Mouse (Mus musculus) bone marrow, adult 2 months (tissue): ENCODE results near the gene Itgb7. TPM values are rescaled to one million over a fixed set of nuclear protein-coding genes. Genes with fewer than 3 reads are reported as not detected.
A peak's percentile ranks its signal among the peaks of the same experiment; 100 is the strongest.
"Not testable (repeated sequence)": the region's sequence is repeated elsewhere in the genome, so short reads cannot be mapped to it uniquely, and the experiment has no call there.

ENCODE experiments used
- H3K27ac ChIP-seq: fragments of 200-500 bp; 2 replicates; pipeline ENCODE4 v1.5.1; 2012; ENCODE audit warnings: low read depth, mild to moderate bottlenecking, control low read depth, inconsistent platforms, low read length; ENCODE audit not compliant: control insufficient read depth, poor library complexity, insufficient read depth
- H3K4me1 ChIP-seq: fragments of 200-500 bp; 2 replicates; pipeline ENCODE4 v1.6.1; 2011; ENCODE audit warnings: low read length; ENCODE audit not compliant: control insufficient read depth, insufficient read depth
- H3K4me3 ChIP-seq: fragments of 200-500 bp; replicated peaks from 2 replicates; pipeline ENCODE3; 2011; ENCODE audit warnings: mild to moderate bottlenecking, low read depth, low read length, control low read depth; ENCODE audit not compliant: control insufficient read depth
- CTCF ChIP-seq: fragments of 200-500 bp; IDR thresholded peaks from 2 replicates; pipeline ENCODE4 v1.5.1; 2011; ENCODE audit warnings: low read length, control low read depth; ENCODE audit not compliant: control insufficient read depth, insufficient read depth
- POLR2A ChIP-seq: fragments of 200-500 bp; IDR thresholded peaks from 2 replicates; pipeline ENCODE4 v1.6.1; 2011; ENCODE audit warnings: low read depth, mild to moderate bottlenecking, control low read depth, low read length, borderline replicate concordance; ENCODE audit not compliant: control insufficient read depth
- WGBS: fragments of 180-500 bp; shearing (Covaris S2); methylation state at CpG from one replicate; pipeline ENCODE4 v1.1.7; 2018; 5-methylcytosine and 5-hydroxymethylcytosine counted together
- polyA plus RNA-seq: library from polyadenylated mRNA; stranded (reverse); fragments of >200 nt; gene quantifications from 2 replicates; pipeline ENCODE4 v1.2.4, GENCODE M21; 2011; ENCODE audit warnings: low replicate concordance; ENCODE audit not compliant: missing spikeins, insufficient read depth, insufficient read length

Itgb7 gene
- polyA plus RNA-seq, 1 experiment: 140 TPM

DNA sequence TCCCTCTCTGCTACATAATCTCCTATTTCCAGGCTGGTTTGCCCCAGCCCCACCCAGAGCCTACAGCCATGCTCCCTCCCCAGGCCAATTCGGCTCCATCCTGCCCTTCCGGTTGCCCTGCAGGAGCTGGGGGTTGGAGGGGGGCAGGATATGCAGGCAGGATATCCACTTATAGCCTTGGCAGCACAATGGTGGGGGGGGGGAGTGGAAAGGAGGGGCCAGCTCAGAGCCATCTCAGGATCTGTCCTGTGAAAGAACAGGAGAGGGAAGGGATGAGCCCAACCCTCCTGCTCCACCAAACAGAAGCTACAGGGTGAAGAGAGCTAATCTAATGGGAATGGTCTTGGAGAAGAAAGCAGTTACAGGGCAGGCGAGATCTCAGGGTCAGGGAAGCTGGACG lies 8.9 kb upstream of the Itgb7 start:
- H3K4me3 ChIP-seq: no peak overlapping the region
- WGBS: 75% methylated on average over 4 of the region's 4 CpGs
- TF ChIP-seq POLR2A: no peak
- TF ChIP-seq CTCF: no peak
- H3K4me1 ChIP-seq: peaks cover 1% of the 10 kb centered on the region; the same call in 1 of the 2 replicates
- no peak overlapping the region for H3K27ac ChIP-seq

DNA sequence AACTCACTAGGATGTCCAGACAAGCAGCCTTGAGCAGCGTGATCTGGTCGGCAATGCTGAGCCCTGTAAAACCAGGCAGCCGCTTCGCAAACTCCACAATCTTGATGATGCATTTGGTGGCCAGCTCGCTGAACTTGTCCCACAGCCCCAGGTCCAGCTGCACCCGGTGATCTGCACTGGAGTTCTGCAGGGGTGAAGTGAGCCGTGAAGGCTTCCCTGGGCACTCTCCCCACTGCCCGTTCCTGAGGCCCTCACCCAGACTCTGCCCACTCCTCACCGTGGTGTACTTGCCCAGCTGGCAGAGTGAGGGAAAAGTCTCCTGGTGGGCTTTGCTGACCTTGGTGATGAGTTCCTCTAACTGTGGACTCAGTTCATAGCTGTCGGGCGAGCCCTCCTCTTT lies 8.1 kb upstream of the Itgb7 start:
- peaks cover 1% of the 10 kb centered on the region; the same call in 1 of the 2 replicates for H3K4me1 ChIP-seq
- 82% methylated on average over 11 of the region's 11 CpGs for WGBS
- TF ChIP-seq POLR2A (no peak), CTCF (no peak)
- H3K4me3 ChIP-seq: no peak overlapping the region
- no peak overlapping the region for H3K27ac ChIP-seq

DNA sequence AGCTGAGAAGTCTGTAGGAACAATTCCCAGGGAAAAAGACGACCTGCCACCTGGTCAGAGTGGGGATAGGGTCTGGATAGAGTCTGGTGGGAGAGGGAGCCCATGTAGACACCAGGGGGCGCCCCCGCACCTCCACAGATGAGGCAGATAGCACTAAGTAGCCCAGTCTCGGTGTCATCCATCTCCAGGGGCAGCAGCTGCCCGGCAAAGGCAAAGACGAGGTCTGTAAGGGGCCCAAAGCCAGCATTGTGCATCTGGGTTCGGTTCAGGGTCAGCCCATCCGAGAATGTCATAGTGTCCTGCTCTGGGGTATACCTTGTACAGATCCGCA lies 7.5 kb upstream of the Itgb7 start:
- TF ChIP-seq CTCF: peak; percentile 85
- no peak for TF ChIP-seq POLR2A

DNA sequence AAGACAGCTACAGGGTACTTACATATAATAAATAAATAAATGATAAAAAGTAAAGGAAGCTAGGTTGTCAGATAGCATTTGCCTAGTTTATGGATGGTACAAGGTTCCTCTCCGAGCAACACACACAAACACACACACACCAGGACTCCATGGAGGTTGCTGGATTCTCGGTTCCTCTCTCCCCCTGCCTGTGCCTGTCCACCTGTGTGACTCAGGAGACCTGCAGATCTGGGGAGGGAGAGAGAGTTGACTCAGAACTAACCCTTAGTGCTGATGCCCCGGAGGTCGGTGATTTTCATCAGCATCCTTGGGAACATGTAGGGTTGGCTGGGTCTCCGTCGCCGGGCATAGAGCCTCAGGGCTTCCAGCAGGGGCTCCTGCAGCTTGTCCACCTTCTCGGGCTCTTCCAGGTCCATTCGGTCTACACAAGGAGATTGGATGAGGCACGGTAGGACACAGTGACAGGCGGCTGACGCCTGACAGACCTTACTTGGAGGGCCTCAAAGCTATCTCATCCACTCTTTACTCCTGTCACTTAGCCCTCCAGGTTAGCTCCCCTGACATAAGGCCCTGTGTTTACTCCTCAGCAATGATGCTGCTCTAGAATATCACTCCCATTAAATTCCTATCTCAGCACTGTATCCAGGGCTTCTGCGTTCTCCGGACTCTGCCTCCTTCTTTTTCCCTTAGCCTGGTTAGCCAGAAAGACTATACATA lies 7.0 kb upstream of the Itgb7 start:
- H3K4me3 ChIP-seq: no peak overlapping the region
- peaks cover 4% of the 10 kb centered on the region for H3K4me1 ChIP-seq
- 81% methylated on average over 14 of the region's 14 CpGs for WGBS
- no peak overlapping the region for H3K27ac ChIP-seq
- TF ChIP-seq CTCF (no peak), POLR2A (no peak)

More for the DNA sequence above, 7.5 kb upstream of the Itgb7 start:
- Histone ChIP-seq H3K4me1 (peaks cover 5% of the 10 kb centered on the region), H3K27ac (no peak overlapping the region), H3K4me3 (no peak overlapping the region)
- WGBS: 21% methylated on average over 9 of the region's 9 CpGs

DNA sequence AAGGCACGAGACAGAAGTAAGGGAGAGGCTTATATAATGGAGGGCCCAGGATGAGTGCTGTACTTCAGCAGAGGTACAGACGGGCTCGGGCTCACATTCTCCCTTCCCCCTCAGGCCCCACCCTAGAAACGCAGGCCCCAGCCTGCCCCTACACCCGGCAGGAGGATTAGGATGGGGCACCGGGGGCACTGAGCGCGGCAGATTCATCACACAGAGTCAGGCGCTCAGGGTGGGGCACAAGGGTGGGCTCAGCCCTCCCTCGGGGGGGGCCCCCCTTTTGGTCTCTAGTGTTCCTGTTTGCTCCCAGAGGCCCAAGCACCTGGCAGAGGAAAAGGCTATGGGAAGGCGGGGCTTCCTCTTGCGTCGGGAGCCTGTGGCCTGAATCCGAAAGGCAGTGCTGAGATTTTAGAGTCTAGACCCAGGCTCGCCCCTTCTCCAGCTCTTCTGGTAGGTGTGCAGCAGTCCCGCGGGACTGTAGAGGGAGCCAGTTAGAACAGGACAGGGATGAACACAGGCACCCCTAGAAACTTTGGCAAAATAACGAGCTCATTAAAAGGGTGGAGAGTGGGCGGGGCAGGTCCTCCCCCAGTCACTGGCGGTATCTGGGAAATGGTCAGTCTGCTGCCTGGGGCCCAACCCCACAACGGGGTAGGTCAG lies 3.8 kb upstream of the Itgb7 start:
- H3K4me3 ChIP-seq: no peak overlapping the region
- no peak for TF ChIP-seq CTCF
- no peak for TF ChIP-seq POLR2A
- H3K27ac ChIP-seq: peak overlapping the region; percentile 35; the same call in 1 of the 2 replicates
- WGBS: 14% methylated on average over 21 of the region's 21 CpGs
- peaks cover 7% of the 10 kb centered on the region for H3K4me1 ChIP-seq

DNA sequence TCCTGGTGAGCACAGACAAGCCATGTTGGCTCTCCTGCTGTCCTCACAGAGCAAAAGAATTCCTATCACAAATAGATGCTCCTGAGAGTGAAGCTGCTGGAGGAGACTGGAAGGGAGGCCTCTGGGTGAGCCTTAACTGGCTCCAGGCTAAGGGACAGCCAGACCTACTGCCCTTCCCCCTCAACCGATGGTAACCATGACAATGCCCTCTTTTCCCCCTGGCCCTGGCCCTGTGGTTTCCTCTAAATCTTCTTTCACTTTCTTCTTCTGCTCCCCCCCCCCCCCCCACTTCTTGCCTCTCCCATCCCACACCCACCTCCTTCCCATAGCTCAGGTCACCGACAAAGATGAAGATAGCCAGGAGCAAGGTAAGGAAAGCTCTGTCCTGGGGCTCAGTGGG lies 2.2 kb upstream of the Itgb7 start:
- peaks cover 7% of the 10 kb centered on the region for H3K4me1 ChIP-seq
- TF ChIP-seq POLR2A (no peak), CTCF (no peak)
- 0% methylated on average over 2 of the region's 2 CpGs for WGBS
- H3K27ac ChIP-seq: no peak overlapping the region
- no peak overlapping the region for H3K4me3 ChIP-seq

DNA sequence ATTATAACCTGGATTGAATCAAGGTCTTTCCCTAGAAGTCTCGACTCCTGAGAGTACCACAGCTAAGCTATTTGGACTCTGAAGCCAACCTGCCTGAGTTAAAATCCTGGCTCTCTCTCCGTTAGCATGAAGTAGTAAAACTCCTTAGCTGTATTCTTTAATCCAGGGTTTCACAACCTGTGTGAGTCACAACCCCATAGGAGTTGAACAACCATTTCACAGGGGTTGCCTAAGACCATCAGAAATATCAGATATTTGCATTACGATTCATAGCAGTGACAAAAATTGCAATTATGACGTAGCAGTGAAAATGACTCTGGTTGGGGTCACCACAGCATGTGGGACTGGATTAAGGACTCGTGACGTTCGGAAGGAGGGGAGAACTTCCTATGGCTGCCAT lies 1.0 kb upstream of the Itgb7 start:
- peaks cover 7% of the 10 kb centered on the region for H3K4me1 ChIP-seq
- no peak overlapping the region for H3K4me3 ChIP-seq
- WGBS: 60% methylated on average over 7 of the region's 7 CpGs
- H3K27ac ChIP-seq: no peak overlapping the region
- no peak for TF ChIP-seq CTCF
- no peak for TF ChIP-seq POLR2A

DNA sequence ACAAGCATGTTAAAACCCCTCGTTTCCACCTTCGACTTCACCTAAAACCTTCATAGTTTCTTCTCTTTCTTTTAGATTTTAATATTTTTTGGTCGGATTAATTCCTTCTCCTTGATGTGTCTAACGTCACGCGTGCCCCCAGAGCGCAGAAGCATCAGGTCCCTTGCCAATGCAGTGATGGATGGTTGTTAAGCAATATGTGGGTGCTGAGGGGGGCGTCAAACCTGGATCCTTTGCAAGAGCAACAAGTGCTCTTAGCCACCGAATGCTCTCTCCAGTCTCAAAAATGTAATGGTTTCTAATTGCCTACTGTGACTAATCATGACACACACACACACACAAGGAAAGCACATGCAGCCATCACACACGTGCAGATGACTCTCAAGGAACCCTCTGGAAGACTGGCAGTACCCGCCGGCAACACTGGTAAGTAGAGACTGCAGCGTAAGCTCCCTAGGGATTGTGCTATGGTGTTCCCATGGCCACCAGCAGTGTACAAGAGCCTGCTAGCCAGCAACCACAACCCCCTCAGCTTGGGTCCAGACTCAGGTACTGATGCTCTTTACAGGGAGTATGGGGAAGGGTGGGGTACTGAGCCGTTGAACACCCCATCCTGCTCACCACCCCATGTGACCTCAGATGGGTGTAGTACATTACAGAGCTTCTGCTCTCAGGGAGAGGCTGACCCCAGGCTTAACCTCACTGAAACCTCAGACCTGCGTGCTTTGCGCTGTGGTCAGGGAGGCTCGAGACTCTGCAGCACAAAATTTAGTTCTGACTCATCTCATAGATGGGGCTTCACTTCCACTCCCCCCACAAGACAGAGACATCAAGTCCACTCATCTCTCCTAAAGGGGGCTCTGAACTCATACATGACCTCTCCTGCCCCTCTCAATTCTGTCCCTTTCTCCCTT lies 1.1 kb downstream of the Itgb7 start:
- 56% methylated on average over 17 of the region's 17 CpGs for WGBS
- H3K27ac ChIP-seq: peak overlapping the region; percentile 44
- H3K4me1 ChIP-seq: peaks cover 7% of the 10 kb centered on the region
- TF ChIP-seq POLR2A (no peak), CTCF (no peak)
- H3K4me3 ChIP-seq: peak overlapping the region; percentile 71

DNA sequence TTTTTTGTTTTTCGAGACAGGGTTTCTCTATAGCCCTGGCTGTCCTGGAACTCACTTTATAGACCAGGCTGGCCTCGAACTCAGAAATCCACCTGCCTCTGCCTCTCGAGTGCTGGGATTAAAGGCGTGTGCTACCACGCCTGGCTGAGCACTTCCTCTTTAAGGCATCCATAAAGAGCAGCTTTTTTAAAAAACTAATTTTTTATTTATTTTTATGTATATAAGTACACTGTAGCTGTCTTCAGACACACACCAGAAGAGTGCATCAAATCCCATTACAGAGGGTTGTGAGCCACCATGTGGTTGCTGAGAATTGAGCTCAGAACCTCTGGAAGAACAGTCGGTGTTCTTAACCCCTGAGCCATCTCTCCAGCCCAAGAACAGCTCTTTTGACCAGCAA lies 6.1 kb downstream of the Itgb7 start:
- WGBS: 10% methylated on average over 6 of the region's 6 CpGs
- H3K4me1 ChIP-seq, H3K4me3 ChIP-seq, H3K27ac ChIP-seq: not testable (repeated sequence)
